Mouse (Mus musculus): ENCODE data around the gene Ebf3. TPM values are rescaled to one million over a fixed set of nuclear protein-coding genes. Genes with fewer than 3 reads are reported as not detected.

The Ebf3 gene
- total RNA-seq, 1 experiment from 2014 or later = not detected

DNA sequence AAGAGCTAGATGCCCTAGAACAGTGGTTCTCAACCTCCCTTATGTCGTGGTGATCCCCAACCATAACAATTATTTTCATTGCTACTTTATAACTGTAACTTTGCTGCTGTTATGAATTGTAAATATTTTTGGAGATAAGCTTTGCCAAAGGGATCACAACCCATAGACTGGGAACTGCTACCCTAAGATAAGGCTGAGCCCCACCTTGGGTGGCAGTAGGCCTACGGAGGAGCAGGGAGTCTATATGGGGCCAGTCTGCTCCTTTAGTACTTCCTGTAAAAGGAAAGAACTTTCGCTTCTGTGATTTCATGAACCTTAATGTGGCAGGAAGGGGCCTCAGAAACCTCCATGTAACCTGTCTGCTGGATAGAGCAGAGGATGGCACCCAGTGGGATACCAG is 90.4 kb downstream of the Ebf3 start:
- no peak for ATAC-seq (replicated peaks in 1 of 2; ENCODE audit: insufficient read depth in 1 of 2, low FRiP score in 2 of 2, low TSS enrichment in 1 of 2, low read depth in 1 of 2, poor library complexity in 2 of 2, severe bottlenecking in 2 of 2)

GRCm38 (mm10) chr7:137222831-137223505 is 91.3 kb downstream of the Ebf3 start:
- no peak for ATAC-seq (replicated peaks in 1 of 2; ENCODE audit: insufficient read depth in 1 of 2, low FRiP score in 2 of 2, low TSS enrichment in 1 of 2, low read depth in 1 of 2, poor library complexity in 2 of 2, severe bottlenecking in 2 of 2)

GRCm38 (mm10) chr7:137221599-137221998 is 92.6 kb downstream of the Ebf3 start:
- ATAC-seq (replicated peaks in 1 of 2; ENCODE audit: insufficient read depth in 1 of 2, low FRiP score in 2 of 2, low TSS enrichment in 1 of 2, low read depth in 1 of 2, poor library complexity in 2 of 2, severe bottlenecking in 2 of 2) = no peak

- no peak for ATAC-seq (replicated peaks in 1 of 2; ENCODE audit: insufficient read depth in 1 of 2, low FRiP score in 2 of 2, low TSS enrichment in 1 of 2, low read depth in 1 of 2, poor library complexity in 2 of 2, severe bottlenecking in 2 of 2)
Observed at GRCm38 (mm10) chr7:137220436-137220835, 93.8 kb downstream of the Ebf3 start.

GRCm38 (mm10) chr7:137218706-137219105 is 95.5 kb downstream of the Ebf3 start:
- ATAC-seq (replicated peaks in 1 of 2; ENCODE audit: insufficient read depth in 1 of 2, low FRiP score in 2 of 2, low TSS enrichment in 1 of 2, low read depth in 1 of 2, poor library complexity in 2 of 2, severe bottlenecking in 2 of 2) = no peak

DNA sequence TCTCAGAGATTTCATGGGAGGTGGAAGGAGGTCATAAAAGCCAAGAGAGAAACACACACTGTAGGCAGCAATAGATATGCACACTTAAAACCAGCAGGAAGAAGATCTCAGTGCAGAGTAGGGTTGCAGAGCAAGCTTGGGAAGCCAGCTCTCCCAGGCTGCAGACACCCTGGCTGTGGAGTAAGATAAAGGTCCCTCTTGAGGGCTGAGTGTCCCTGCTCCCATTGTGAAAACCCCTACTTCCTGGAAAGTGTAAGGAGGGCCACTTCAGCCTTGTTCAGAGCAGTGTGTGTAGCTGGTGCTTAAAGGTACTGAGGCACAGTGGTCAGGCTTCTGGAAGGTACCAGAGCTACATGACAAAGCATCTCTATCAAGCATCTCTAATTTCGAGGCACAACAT is 100.8 kb downstream of the Ebf3 start:
- ATAC-seq (replicated peaks in 1 of 2; ENCODE audit: insufficient read depth in 1 of 2, low FRiP score in 2 of 2, low TSS enrichment in 1 of 2, low read depth in 1 of 2, poor library complexity in 2 of 2, severe bottlenecking in 2 of 2) = no peak

GRCm38 (mm10) chr7:137211332-137211731 is 102.9 kb downstream of the Ebf3 start:
- ATAC-seq (replicated peaks in 1 of 2; ENCODE audit: insufficient read depth in 1 of 2, low FRiP score in 2 of 2, low TSS enrichment in 1 of 2, low read depth in 1 of 2, poor library complexity in 2 of 2, severe bottlenecking in 2 of 2) = no peak

GRCm38 (mm10) chr7:137209688-137210345 is 104.4 kb downstream of the Ebf3 start:
- no peak for ATAC-seq (replicated peaks in 1 of 2; ENCODE audit: insufficient read depth in 1 of 2, low FRiP score in 2 of 2, low TSS enrichment in 1 of 2, low read depth in 1 of 2, poor library complexity in 2 of 2, severe bottlenecking in 2 of 2)

DNA sequence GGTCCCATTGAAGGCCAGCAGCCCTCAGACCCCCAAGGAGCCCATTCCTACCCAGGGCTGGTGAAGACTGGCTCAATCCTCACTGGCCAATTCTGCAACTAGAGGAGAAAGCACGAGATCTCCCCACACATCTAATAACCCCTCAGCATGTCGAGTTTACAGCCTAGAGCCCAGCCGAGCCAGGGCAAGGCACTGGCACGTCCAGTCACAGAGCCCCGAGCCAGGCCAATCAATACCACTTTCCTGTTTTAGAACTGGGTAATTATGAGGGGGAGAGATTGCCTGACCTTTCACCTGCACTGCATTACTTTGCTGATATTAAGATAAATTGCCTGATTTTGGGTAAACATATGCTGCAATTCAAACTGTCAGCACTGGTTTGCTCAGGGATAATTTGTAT is 105.7 kb downstream of the Ebf3 start:
- no peak for ATAC-seq (replicated peaks in 1 of 2; ENCODE audit: insufficient read depth in 1 of 2, low FRiP score in 2 of 2, low TSS enrichment in 1 of 2, low read depth in 1 of 2, poor library complexity in 2 of 2, severe bottlenecking in 2 of 2)

DNA sequence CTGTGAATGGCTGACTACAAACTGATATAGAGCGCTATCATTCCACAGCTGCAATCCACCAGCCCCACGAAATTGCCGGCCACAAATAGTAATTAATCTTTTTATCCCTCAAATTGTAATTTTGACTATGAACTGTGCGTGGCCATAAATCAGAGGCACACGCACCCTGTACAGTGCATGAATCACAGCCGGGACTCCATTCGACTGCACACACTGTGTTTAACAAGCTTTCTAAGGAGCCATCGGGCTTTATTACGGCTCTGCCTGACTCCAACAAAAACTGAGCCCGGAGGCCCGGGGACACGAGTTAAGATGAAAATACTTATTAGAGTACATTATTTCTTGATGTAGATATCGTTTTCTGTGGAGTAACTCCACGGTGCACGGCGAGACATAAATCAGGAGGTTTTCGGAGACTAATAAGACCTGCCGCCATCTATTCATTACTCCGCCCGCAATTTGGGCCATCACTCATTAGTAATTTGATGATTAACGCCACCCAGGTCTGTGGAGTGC is 107.4 kb downstream of the Ebf3 start:
- no peak for ATAC-seq (replicated peaks in 1 of 2; ENCODE audit: insufficient read depth in 1 of 2, low FRiP score in 2 of 2, low TSS enrichment in 1 of 2, low read depth in 1 of 2, poor library complexity in 2 of 2, severe bottlenecking in 2 of 2)

DNA sequence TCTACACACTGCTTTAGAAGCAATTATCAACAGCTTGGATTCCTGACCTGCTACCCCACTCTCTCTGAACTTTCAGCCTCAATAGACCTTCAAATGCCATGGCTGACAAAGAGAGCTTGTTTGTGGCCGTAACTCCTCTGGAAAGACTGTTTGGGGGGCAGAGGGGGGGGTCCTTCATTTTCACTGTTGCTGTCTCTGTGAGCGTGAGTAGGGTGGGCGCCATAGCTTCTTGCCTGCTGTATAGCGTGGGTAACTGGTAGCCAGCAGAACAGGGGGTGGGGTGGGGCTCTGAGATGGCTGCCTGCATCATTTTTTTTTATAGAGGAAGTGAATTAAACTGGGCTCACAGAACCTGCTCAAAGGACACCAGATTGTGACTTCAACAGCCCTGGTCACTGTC is 114.7 kb downstream of the Ebf3 start:
- ATAC-seq (replicated peaks in 1 of 2; ENCODE audit: insufficient read depth in 1 of 2, low FRiP score in 2 of 2, low TSS enrichment in 1 of 2, low read depth in 1 of 2, poor library complexity in 2 of 2, severe bottlenecking in 2 of 2) = no peak

DNA sequence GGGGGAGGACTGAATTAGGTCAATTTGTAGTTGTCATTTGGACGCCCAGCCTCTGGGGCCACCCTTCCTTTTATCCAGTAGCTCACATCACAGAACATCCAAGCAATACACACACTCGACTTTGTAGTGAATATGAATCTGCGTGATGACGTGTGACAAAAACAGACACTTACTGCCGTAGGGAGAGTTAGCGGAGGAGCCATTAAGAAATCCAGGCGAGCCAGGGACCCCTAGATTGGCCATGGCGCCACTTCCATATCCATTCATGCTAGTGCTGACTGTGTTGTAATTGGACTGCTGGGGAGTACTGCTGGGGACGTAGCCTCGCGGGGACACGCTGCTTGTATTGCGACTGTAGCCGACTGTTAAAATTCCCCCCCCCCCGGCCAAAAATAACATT is 115.3 kb downstream of the Ebf3 start:
- ATAC-seq (replicated peaks in 1 of 2; ENCODE audit: insufficient read depth in 1 of 2, low FRiP score in 2 of 2, low TSS enrichment in 1 of 2, low read depth in 1 of 2, poor library complexity in 2 of 2, severe bottlenecking in 2 of 2) = no peak

DNA sequence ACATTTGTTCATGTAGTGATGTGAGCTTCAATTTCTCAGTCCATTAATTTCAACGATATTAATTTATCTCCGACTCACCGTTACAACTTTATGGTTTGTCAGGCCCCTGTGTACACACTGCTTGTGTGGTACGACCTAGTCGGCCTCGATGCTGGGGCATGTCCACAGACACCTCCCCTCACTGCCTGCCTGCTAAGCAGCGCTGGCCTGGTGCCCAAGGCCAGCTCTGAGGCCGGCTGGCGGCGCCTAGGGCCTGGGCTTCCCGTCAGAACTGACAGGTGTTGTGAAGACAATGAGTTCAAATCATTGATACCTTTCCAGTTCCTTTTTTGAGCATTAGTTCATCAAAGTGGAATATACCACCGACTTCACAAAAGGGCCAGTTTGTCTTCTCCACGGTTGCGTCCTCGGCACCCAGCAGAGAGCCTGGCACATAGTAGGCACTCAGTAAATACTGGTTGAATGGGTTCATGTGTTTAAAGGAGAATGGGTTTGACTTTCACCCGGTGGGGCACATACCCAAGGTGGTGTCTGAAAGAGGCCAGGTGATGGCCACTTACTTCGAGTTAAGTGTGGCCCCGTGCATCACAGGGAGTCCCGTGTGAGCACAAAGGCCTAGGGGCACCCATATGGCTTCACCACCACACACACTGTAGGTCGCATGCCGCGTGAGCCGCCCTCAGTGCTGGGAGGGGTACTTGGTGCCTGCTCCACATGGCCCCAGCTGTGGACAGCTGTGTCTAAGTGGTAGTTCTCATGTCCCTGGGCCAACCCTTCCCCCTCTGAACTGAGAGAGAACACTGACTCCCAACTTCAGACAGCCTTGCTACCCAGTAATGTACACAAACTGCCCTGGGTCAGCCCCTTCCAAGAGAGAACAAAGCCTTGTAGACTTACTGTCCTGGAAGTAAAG is 116.9 kb downstream of the Ebf3 start:
- ATAC-seq (replicated peaks in 1 of 2; ENCODE audit: insufficient read depth in 1 of 2, low FRiP score in 2 of 2, low TSS enrichment in 1 of 2, low read depth in 1 of 2, poor library complexity in 2 of 2, severe bottlenecking in 2 of 2) = no peak

GRCm38 (mm10) chr7:137196536-137196935 is 117.7 kb downstream of the Ebf3 start:
- no peak for ATAC-seq (replicated peaks in 1 of 2; ENCODE audit: insufficient read depth in 1 of 2, low FRiP score in 2 of 2, low TSS enrichment in 1 of 2, low read depth in 1 of 2, poor library complexity in 2 of 2, severe bottlenecking in 2 of 2)

DNA sequence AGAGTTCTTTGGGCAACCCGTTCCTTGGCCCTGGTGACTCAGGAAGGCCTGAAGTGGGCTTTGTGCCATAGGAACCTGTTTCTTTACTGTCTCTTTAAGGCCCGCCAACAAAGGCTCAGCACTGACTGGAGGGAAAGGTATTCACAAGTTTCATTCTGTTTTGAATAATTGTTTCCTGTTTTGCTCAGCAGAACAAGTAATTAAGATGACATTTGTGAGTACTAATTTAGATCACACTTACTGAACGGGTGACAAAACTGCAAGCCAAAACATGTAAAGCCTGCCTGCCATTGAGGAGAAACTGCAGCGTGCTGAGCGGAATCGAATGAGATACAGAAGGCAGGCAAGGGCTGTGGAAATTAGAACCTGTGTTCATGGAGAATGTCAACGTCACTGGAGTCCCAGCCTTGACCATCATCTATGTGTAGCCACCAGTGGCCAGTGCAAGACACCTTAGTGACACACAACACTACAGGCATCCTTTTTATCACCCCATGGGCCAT is 121.4 kb downstream of the Ebf3 start:
- no peak for ATAC-seq (replicated peaks in 1 of 2; ENCODE audit: insufficient read depth in 1 of 2, low FRiP score in 2 of 2, low TSS enrichment in 1 of 2, low read depth in 1 of 2, poor library complexity in 2 of 2, severe bottlenecking in 2 of 2)

GRCm38 (mm10) chr7:137191889-137192288 is 122.4 kb downstream of the Ebf3 start:
- ATAC-seq (replicated peaks in 1 of 2; ENCODE audit: insufficient read depth in 1 of 2, low FRiP score in 2 of 2, low TSS enrichment in 1 of 2, low read depth in 1 of 2, poor library complexity in 2 of 2, severe bottlenecking in 2 of 2) = no peak

- no peak for ATAC-seq (replicated peaks in 1 of 2; ENCODE audit: insufficient read depth in 1 of 2, low FRiP score in 2 of 2, low TSS enrichment in 1 of 2, low read depth in 1 of 2, poor library complexity in 2 of 2, severe bottlenecking in 2 of 2)
Observed at GRCm38 (mm10) chr7:137172278-137172677, 142.0 kb downstream of the Ebf3 start.

DNA sequence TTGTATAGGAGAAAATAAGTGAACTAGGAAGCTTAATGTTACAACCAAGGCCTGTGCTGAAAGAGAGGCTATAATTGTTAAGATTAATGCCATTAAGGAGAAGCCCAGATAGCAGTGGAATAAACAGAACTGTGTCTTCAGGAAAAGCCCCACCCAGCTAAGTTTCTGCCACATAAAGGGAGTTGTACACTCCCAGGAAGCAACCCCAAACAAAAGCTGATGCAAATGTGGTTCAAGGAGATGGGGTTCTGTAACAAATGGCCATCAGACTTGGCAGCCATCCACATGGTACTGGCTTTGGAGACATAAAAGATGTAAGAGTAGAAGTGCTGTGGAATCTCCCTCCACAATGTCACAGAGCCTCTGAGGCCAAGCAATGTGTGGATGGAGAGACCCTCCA is 155.2 kb downstream of the Ebf3 start:
- no peak for ATAC-seq (replicated peaks in 1 of 2; ENCODE audit: insufficient read depth in 1 of 2, low FRiP score in 2 of 2, low TSS enrichment in 1 of 2, low read depth in 1 of 2, poor library complexity in 2 of 2, severe bottlenecking in 2 of 2)

Data from hematopoietic stem cell, adult 5-6 weeks (primary cell).